Mouse (Mus musculus): ENCODE results near the gene AI481877.

Gene AI481877

DNA sequence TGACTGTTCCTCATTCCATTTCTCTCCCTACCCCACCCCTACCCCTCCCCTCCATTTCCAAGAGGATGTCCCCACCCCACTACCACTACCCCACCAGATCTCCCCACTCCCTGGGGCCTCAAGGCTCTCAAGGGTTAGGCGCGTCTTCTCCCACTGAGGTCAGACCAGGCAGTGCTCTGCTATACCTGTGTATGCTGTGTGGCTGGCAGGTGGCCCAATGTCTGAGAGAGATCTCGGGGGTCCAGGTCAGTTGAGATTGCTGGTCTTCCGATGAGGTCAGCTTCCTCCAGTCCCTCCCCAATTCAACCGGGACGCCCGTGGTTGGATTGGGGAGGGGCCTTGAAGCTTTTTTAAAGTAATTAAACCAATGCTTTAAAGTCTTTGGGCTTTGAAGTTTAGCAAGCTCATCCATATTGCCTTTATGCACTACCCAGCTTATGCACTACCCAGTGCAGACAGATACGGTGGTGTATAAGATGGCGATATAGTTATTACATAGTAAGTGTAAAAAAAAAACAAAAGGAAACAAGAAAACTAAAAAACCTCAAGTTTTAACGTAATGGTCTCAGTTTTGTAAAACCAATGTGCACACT lies 104.4 kb downstream of the AI481877 start:
- DNase-seq = peak; percentile 20

DNA sequence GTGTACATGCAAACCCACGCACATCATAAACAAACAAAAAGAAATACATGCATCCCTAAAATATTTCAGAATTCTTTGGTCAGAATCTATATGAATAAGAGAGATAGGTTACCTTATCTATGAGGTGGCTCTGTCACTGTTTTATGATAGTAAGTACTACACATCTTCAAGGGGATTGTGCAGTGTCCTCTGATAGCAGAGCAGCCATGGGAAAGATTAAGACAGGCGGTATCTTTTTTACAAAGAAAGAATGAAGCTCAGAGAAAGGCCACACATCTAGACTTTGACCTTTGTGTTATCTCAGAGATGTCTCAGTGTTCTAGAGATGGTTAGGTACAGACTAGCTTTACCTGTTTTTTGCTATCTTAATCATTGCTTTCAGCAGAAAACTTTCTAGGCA lies 121.9 kb downstream of the AI481877 start:
- DNase-seq = no peak

DNA sequence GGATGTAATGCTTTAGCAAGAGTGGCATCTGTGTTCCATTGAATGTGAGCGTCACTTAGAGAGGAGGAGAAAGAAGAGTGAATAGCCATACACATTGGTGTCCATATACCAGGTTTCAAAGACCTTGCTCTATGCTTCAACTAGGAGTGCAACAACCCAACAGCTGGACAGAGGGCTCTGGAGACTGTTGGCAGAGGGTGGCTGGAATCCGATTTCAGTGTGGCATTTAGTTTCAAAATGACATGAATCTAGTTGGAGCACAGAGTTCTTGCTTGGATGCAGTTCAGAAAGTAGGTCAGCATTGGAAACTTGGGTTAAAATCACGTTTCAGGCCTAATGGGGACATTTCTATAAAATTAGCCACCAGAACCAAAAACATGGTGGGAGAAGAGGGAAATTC lies 123.6 kb downstream of the AI481877 start:
- no peak for DNase-seq

DNA sequence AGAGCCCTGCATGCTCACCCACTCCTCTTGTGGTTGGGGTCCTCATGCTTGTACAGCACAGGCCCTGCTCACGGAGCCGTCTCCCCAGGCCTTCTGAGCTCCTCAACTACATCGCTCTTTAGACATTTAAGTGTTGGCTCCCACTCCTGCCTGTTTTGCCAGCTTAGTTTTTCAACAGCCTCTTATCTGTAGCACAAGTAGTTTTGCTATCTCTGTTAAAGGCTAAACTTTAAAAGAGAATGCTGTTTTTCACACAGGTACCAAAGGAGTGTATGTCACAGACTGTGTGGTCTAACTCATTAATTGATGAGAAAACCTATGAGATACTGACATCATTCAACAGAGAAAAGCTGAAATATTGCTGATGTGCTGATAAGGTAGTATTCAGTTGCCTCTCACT lies 127.3 kb downstream of the AI481877 start:
- no peak for DNase-seq

DNA sequence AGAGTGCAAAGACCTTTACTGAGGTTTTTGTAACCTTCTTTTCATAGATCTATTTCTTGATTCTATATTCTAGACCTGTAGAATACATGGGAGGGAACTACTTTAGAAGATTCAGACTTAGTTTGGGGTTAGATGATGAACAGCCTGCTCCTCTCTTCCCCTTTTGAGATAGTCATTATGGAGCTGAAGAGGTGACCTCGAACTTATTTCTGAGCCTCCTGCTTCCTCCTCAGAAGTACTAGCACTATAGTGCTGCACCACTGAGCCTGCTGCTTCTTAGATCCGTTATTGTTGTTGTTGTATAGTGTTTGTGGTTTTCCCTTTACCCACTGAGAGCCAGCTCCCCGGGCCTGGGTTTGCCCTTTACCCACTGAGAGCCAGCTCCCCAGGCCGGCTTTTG lies 129.1 kb downstream of the AI481877 start:
- no peak for DNase-seq

DNA sequence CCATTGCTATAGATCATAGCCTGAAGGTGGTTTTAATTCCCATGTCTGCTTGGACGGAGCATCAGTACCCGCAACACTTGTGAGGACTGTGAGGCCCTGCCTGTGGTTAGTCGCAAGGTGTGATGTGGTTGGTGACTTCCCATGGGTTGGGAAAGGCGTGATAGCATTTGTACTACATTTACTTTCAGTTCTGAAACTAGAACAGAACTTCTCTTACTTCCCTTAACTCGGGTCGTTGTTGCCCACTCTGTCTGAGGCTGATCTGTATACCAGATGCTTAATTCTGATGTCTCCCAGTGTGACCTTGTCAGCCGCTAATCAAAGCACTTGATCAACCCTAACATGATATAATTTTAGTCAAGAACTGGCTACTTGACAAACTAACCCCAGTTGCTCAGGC lies 129.6 kb downstream of the AI481877 start:
- DNase-seq = no peak

DNA sequence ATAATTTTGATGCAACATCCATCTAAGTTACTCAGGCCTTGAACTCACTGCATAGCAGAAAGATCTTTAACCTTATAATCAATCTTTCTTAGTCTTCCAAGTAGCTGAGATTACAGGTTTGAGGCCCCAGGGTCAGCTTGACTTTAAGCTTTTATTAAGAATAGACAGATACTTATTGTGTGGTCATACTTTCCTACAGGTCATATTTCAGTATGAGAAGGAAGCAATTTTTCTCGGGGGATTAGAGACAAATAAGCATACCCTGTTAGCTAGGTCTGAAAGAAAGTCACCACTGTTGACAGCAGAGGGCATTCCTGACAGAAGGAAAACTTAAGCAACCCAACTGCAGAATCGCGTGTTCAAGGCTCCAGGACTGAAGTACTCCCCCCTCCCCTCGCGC lies 130.8 kb downstream of the AI481877 start:
- DNase-seq = no peak

DNA sequence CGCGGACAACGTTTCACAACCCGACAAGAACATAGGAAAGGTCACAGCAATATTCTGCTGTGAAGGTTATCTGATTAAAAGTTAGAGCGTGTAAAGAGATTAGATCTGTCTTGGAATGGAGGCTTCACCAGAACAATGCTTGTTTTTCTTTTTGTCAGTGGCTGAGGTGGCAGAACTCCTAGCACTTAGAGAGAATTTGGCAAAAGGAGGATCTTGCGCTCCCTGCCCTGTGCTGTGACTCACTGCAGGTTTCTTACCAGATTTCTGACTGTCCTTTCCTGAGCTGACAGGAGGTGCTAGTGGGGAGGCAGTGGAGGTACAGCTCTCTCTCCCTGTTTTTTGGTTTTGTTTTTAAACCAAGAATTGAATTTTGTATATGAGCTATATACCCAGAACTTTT lies 131.8 kb downstream of the AI481877 start:
- no peak for DNase-seq

DNA sequence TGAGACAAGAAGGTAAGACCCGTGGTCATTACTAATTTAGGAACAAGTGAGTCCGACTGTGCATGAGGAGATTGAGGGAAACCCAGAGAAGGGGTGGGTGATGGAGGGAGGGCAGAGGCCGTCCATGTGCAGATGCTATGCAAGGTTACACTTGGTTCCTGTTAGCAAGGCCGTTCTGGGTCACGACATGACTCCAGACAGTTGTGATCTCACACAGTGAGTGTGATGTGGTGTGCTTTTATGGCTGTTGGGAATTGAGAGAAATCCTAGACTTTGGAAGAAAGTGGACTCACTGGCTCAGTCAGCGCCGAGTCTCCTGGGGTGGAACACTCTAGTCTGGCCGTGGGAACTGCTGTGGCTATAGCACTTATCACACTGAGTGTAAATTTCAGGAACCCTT lies 132.6 kb downstream of the AI481877 start:
- DNase-seq = no peak

DNA sequence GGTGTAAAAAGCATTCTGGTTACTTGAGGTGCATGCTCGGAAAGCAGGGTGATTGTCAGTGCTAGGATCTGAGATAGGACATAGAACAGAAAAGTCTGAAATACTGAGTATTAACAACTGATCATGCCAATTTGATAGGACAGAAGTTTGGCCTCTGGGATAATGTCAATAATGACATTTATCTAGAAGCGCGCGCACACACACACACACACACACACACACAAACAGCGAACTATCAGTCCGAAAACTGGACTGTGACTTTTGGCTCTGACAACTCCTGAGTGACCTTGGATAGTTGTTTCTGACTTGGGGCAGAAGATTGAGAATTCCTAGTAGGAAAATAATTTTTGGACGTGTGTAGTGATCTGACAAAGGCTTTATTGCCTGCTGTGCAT lies 135.0 kb downstream of the AI481877 start:
- DNase-seq = no peak

DNA sequence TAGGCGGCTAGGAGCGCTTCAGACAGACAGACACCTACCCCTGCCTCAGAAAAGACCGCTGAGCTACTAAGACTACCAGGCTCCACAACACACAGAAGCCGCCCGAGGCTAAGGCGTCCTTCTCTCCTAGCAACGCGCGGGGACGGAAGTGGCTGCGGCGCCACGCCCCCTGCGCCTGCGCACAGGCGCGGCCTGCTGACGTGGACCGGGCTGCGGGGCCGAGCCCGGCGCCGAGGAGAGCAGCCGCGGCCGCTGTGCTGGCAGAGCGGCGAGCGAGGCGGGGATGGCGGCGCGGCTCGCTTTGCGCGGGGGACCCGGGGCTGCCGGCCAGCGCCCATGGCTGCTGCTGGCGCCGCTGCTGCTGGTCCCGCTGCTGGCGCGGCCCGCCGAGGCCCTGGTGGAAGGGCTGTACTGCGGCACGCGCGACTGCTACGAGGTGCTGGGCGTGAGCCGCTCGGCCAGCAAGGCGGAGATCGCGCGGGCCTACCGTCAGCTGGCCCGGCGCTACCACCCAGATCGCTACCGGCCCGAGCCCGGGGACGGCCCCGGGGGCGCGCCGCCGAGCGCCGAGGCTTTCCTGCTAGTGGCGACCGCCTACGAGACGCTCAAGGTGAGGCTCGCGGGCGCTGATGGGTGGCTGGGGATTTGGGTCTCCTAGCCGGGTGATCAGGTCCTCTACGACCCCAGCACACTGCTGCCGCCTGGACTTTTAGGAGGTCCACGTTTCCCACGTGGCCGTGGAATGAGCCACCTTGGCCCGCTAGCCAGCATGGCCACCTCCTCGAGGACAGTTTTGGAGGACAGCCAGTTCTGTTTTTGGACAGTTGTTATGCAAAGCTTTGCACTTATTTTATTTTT lies 135.6 kb downstream of the AI481877 start, which contains the start of gene Gm20503:
TSS of gene Gm20503 (plus strand) at position 263 of the 858 bp plus-strand sequence.
- peak; percentile 88 for DNase-seq

DNA sequence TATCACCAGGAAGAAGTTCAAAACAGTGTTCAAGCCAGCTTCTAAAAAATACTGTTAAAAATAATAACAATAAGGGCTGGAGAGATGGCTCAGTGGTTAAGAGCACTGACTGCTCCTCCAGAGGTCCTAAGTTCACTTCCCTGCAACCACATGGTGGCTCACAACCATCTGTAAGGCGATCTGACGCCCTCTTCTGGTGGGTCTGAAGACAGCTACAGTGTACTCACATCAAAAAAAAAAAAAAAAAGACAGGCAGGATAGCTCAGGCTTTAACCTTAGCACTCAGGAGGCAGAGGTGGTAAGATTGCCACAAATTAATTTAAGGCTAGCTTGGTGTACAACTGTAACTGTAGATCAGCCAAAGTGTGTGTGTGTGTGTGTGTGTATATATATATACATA lies 138.2 kb downstream of the AI481877 start:
- DNase-seq = no peak

DNA sequence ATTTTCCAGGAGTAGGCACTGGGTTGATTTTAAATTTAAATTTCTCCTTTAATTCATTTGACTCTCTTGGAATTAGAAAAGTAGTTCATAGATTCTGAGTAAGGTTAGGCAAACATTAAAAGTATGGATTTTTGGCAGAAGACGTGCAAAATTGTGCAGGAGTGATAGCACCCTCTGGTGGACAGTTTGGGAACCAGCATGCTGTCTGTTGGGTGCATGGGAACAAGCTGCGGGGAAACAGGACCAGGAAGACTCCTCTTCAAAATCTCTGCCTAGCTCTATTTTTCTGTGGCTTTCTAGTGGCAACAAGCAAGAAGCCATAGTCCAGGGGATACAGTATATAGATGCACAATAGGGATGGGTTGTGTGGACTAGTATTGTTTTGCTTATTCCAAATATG lies 139.1 kb downstream of the AI481877 start:
- peak; percentile 54 for DNase-seq

DNA sequence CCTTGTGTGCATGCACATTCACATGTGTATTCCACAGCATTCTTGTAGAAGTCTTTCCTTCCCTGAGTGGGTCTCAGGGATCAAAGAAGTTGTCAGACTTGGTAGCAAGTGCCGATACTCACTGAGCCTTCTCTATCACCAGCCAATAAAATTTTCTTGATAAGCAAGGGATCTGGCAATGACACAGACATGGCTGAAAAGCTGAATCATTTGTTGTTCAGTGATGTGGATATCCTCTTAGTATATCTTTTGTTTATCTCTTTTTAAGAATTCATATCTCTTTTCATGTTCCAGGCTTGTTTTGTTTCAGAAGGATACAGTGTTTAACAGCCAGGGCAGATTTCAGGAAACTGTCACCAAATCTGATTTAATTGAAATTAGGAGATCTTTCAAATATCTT lies 140.1 kb downstream of the AI481877 start:
- no peak for DNase-seq

DNA sequence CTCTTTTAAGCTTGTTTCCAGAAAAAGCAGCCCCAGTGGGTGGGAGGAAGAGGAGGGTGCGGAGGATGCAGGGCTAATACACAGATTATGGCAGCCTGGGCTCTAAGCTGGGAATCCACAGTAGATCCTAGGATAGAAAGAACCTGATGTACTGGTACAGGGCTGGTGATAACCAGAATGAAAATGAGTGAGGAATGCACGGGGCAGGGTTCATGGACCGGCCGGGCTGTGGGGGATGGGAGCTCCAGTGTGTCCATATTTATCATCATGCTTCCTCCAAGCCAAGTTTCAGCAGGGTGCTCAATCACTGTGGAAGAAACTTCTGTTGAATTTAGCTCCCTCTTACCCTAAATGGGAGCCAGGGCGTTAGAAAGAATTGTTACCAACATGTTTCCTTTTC lies 141.7 kb downstream of the AI481877 start:
- DNase-seq = no peak

DNA sequence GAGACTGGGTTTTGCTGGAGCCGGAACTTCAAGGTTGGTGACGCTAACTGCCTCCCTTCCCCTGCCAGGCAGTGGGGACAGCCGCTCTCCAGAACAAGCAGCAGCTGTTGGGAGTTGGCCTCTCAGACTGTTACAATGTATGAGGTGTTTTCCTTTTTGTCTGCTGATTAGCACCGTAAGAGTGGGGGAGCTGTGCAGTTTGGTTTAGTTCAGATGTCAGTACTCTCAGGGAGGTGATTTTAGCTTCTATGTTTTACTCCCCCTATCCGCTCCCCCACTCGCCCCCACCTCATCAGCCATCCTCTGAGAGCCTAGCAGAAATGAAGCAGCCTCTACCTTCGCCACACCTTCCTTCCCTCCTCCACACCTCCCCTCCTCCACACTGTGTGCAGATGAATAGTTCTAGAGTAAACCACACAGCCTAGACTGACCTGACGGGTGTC lies 143.5 kb downstream of the AI481877 start:
- no peak for DNase-seq

DNA sequence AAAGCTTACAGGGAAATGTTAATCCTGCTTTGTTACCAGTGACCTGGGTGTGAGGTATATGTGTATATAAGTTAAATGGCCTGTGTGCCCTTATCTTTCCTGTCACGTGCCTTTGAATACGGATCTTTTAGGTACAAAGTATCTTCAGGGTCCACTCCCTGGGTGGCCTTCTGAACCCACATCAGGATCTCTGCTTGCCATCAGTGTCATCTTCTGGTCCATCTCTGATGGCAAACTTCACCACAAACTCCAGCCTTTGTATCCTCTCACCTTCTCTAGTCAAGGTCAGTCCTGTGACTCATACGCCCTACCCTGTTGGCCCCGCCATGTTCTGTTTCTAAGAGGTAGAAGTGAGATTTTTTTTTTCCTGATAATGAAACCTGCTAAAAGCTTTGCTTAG lies 144.0 kb downstream of the AI481877 start, which contains the start of gene Dnajc25:
TSS of gene Dnajc25 (plus strand) at position 301 of the 400 bp plus-strand sequence.
- no peak for DNase-seq
